Mouse (Mus musculus) myocyte (in vitro differentiated cells): Measurements from ENCODE around the gene Plekha4.

ENCODE experiments used
- POLR2A ChIP-seq: IDR thresholded peaks from one replicate; pipeline ENCODE4 v1.6.1; 2011; ENCODE audit warnings: low read depth, mild to moderate bottlenecking, control low read depth, moderate library complexity; ENCODE audit not compliant: insufficient read length
- USF1 ChIP-seq: IDR thresholded peaks from one replicate; pipeline ENCODE4 v1.6.1; 2011; ENCODE audit warnings: low read depth, mild to moderate bottlenecking, control low read depth, moderate library complexity

DNA sequence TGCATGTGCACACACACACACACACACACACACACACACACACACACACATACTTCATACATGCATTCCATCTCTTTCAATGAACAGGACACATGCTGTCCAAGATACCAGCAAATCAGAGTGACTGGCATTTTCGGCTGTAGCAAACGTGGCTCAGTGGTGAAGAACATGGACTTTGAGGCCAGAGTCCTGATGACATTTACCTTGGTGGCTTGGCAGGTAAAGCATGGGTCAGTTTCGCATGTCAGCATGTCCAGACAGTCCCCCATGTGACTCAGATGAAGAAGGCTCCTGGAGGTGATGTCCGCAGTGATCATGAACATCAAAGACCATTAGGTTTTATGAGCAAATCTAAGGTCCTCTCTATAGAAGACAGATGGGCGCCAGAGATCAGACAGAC, 70.9 kb downstream of the Plekha4 start:
- TF ChIP-seq POLR2A (no peak), USF1 (no peak)
